ENCODE assay signal across 22 mouse cellular contexts in genomic region chr6:4731675-4732074, GRCm38 (mm10). TPM values are rescaled to one million over a fixed set of nuclear protein-coding genes. Genes with fewer than 3 reads are reported as not detected.
DNase-seq lines count a peak whose midpoint lies in the region; ATAC-seq lines count a peak whose summit lies in the region.
"Had no signal": no experiment of that assay in that cellular context is flagged by ENCODE, and none has a peak within 500 bp of the region (broad histone marks: within the 10 kb centered on the region; RNA-seq: fewer than 3 reads in every experiment).

No protein-coding gene starts in this region.

- H3K9me3 ChIP-seq in heart, embryonic 10.5 days: no peaks in the 10 kb centered on the region
- H3K9me3 ChIP-seq in heart, embryonic 12.5 days (replicated peaks): no peaks in the 10 kb centered on the region
- H3K9me3 ChIP-seq: embryonic facial prominence, embryonic 13.5 days; embryonic facial prominence, embryonic 15.5 days; forebrain, embryonic 10.5 days; forebrain, embryonic 12.5 days had no signal

- H3K36me3 ChIP-seq in heart, embryonic 10.5 days: no peaks in the 10 kb centered on the region
- H3K36me3 ChIP-seq in heart, embryonic 12.5 days: no peaks in the 10 kb centered on the region
- H3K36me3 ChIP-seq: embryonic facial prominence, embryonic 13.5 days; embryonic facial prominence, embryonic 15.5 days; forebrain, embryonic 12.5 days had no signal

- peak; percentile 58 for DNase-seq in embryo, embryonic 10.5 days (ENCODE audit: low spot score)
- DNase-seq in embryo, embryonic 11 days: no peak
- DNase-seq in heart, embryonic 10.5 days (ENCODE audit: low spot score): no peak
- DNase-seq in yolk sac, embryonic 10.5 days (ENCODE audit: low spot score): peak; percentile 76
- DNase-seq in right cerebral cortex, adult 2 months (ENCODE audit: low spot score in 2 of 2): no peak
- DNase-seq: adrenal gland, adult 2 months; adrenal gland, postnatal 10 days; adrenal gland, postnatal 25 days; cerebellum, adult 11 months; cerebellum, adult 18-20 months; cerebellum, adult 8-10 months; cerebellum, adult 9-11 months; cerebellum, postnatal 14 days; cerebellum, postnatal 36 days had no signal

- no peak overlapping the region for H3K4me3 ChIP-seq in heart, embryonic 10.5 days
- no peak overlapping the region for H3K4me3 ChIP-seq in heart, embryonic 12.5 days
- H3K4me3 ChIP-seq: embryonic facial prominence, embryonic 13.5 days; embryonic facial prominence, embryonic 15.5 days; erythroblast, embryonic 14.5 days; forebrain, embryonic 10.5 days; forebrain, embryonic 12.5 days had no signal

- H3K4me1 ChIP-seq in heart, embryonic 10.5 days: peaks cover 24% of the 10 kb centered on the region
- peaks cover 29% of the 10 kb centered on the region for H3K4me1 ChIP-seq in heart, embryonic 12.5 days (replicated peaks)
- H3K4me1 ChIP-seq: forebrain, embryonic 12.5 days had no signal

- H3K4me2 ChIP-seq in heart, embryonic 12.5 days: no peak overlapping the region
- H3K4me2 ChIP-seq: embryonic facial prominence, embryonic 13.5 days; embryonic facial prominence, embryonic 15.5 days; forebrain, embryonic 12.5 days had no signal

- ATAC-seq in heart, embryonic 12.5 days (ENCODE audit: insufficient number of reproducible peaks, low FRiP score): no peak
- ATAC-seq: forebrain, embryonic 14.5 days; forebrain, embryonic 16.5 days had no signal

- H3K27me3 ChIP-seq in heart, embryonic 10.5 days (ENCODE audit: insufficient read depth, poor library complexity, severe bottlenecking): no peaks in the 10 kb centered on the region
- no peaks in the 10 kb centered on the region for H3K27me3 ChIP-seq in heart, embryonic 12.5 days (replicated peaks)
- H3K27me3 ChIP-seq: embryonic facial prominence, embryonic 13.5 days; embryonic facial prominence, embryonic 15.5 days had no signal

- 38% methylated on average over 8 of the region's 8 CpGs for WGBS in heart, embryonic 10.5 days
- 37% methylated on average over 8 of the region's 8 CpGs for WGBS in heart, embryonic 12.5 days

- no peak overlapping the region for H3K9ac ChIP-seq in heart, embryonic 12.5 days
- H3K9ac ChIP-seq: embryonic facial prominence, embryonic 13.5 days; embryonic facial prominence, embryonic 15.5 days; forebrain, embryonic 12.5 days had no signal

- 0 out of 2 replicates have a peak overlapping the region, but pooled peaks have one; percentile 3 for H3K27ac ChIP-seq in heart, embryonic 10.5 days
- no peak overlapping the region for H3K27ac ChIP-seq in heart, embryonic 12.5 days (ENCODE audit: poor library complexity, severe bottlenecking)
- H3K27ac ChIP-seq: embryonic facial prominence, embryonic 13.5 days; embryonic facial prominence, embryonic 15.5 days; forebrain, embryonic 10.5 days; forebrain, embryonic 12.5 days had no signal

RNA-seq across cellular contexts. Expression of gene Sgce, which starts 15.3 kb away (rescaled TPM):
- polyA plus RNA-seq in heart, embryonic 10.5 days (2016; fragmentation: Nextera tagmentation; extraction: Ambion mirVana): 52.9 and 58.3 TPM in 2 replicates
- polyA plus RNA-seq in heart, embryonic 12.5 days (2016; fragmentation: Nextera tagmentation; extraction: Ambion mirVana): 60.6 and 62.2 TPM in 2 replicates
- polyA plus RNA-seq: erythroblast, embryonic 14.5 days had no signal

RNA-seq across cellular contexts. Expression of gene Peg10, which starts 15.4 kb away (rescaled TPM):
- polyA plus RNA-seq in heart, embryonic 10.5 days (2016; fragmentation: Nextera tagmentation; extraction: Ambion mirVana): 5.9 and 16.6 TPM in 2 replicates
- polyA plus RNA-seq in heart, embryonic 12.5 days (2016; fragmentation: Nextera tagmentation; extraction: Ambion mirVana): 4.1 and 4.2 TPM in 2 replicates

Comparison
In these comparisons a context has a peak if more than half of its experiments do, and no peak if none do; other contexts are left out.
1. DNase-seq: peak in embryo, embryonic 10.5 days (single experiment) and yolk sac, embryonic 10.5 days (single experiment); none in embryo, embryonic 11 days (single experiment), heart, embryonic 10.5 days (single experiment) and right cerebral cortex, adult 2 months (0 of 2).